Mouse (Mus musculus): ENCODE results near the gene Spp1.

The Spp1 gene

GRCm38 (mm10) chr5:104434835-104435301, at the start of gene Spp1:
Spp1 (plus strand) TSS chr5:104435118.
- no peak for DNase-seq (ENCODE audit: low spot score)

GRCm38 (mm10) chr5:104385521-104385920, 49.4 kb upstream of the Spp1 start:
- DNase-seq (ENCODE audit: low spot score), result no peak

DNA sequence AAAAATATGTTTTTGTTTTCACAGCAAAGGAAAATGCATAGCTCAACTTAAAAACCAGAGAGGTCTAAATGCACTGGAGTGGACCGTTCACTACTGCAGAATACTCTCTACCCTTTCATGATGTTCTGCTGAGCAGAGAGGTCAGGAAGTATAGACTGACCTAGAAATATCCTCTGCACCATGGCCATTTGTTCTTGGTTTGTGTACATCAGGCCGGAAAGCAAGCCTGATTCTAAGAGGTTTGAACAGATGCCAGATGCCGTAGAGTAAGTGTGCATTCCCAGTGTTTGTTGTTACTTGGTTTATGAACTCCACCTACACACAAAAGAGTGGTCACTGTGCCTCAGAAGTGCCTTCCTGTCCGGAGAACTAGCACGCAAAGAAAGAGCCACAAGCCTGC, 48.0 kb upstream of the Spp1 start:
- DNase-seq (ENCODE audit: low spot score), result no peak

- no peak for DNase-seq (ENCODE audit: low spot score)
Observed at GRCm38 (mm10) chr5:104390962-104391361, 44.0 kb upstream of the Spp1 start.

GRCm38 (mm10) chr5:104392784-104393183, 42.1 kb upstream of the Spp1 start:
- no peak for DNase-seq (ENCODE audit: low spot score)

GRCm38 (mm10) chr5:104396286-104396685, 38.6 kb upstream of the Spp1 start:
- no peak for DNase-seq (ENCODE audit: low spot score)

GRCm38 (mm10) chr5:104398001-104398400, 36.9 kb upstream of the Spp1 start:
- DNase-seq (ENCODE audit: low spot score), result no peak

DNA sequence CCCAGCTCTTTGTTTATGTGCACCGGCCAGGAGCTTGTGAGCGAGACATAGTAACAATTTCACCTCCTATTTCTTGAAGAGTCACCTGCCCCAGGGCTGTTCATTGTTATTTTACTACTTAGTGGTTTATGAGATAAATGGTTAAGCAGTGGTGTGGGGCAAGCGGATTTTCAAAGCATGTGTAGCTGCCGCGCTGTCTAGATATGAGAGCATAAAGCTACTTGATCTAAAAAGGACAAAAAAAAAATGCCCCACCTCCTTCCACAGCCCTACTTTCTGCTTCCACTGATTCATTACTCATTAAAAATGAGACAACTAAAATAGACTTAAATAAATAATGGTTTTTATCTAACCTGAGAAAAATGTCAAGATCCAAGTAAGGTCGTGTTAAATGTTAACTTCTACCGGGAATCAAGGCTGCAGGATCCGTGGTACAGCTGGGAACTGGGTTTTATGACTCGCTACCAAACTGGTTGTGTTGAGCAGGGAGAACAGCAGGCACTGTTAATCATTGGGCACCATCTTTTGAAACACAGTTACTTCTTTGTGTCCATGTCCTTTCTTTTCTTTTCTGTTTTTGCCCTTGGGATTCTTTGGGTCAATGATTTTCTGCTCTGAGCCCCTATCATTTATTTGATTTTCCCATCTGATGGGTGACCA, 35.5 kb upstream of the Spp1 start:
- DNase-seq (ENCODE audit: low spot score), result no peak

DNA sequence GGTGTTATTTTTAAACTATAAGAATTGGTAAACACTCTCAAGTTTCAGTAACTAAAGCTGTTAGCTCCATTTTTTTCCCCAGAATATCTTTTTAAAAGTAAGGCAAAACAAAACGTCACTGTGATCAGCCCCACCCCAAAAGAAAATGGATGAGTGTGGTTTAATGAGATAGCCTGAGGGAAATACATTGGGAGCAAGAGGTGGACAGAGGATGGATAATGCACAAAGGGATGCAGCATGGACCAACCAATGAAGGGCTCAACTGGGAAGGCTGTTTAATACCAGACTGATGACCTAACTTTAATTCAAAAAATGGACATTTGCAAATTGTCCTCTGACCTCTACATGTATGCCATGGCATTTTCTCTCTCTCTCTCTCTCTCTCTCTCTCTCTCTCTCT, 34.9 kb upstream of the Spp1 start:
- DNase-seq (ENCODE audit: low spot score), result no peak

GRCm38 (mm10) chr5:104402651-104403050, 32.3 kb upstream of the Spp1 start:
- DNase-seq (ENCODE audit: low spot score), result no peak

GRCm38 (mm10) chr5:104403351-104403750, 31.6 kb upstream of the Spp1 start:
- no peak for DNase-seq (ENCODE audit: low spot score)

GRCm38 (mm10) chr5:104404551-104404950, 30.4 kb upstream of the Spp1 start:
- no peak for DNase-seq (ENCODE audit: low spot score)

DNA sequence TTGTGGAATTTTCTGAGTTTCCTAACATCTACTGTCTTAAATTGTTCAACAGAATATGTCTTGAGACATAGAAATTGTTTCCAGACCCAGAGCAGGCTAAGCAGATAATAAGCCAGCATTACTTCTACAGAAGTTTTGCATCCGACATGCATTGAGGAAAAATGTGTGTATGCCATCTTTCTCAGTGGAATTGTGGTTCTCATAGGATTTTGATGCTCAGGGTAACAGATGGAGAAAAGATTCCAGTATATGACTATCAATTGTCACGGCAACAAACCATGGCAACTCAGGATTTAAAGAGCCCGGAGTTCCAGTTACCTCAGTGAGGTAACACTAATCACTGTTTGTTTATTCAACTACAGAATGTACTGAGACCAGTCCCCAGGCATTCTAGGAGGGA, 29.9 kb upstream of the Spp1 start:
- DNase-seq (ENCODE audit: low spot score), result no peak

DNA sequence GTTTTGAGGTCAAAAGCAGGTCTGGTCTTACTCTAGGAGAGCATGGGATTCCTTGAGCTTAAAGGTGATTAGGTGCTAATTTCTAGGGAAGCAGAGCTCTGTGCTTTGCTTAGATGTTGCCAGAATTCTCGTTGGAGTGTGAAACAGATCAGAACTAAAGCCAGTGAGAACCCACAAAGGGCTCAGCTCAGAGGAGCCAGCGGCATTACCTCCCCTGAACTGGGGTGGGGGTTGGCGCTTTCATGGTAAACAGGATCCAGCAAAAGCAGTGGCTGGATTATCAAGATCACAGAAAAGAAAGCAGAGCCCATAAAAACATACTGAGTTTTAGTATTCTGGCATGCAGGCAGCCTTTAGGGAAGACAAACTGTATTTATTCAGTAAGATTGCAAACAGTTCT, 28.2 kb upstream of the Spp1 start:
- DNase-seq (ENCODE audit: low spot score), result no peak

- no peak for DNase-seq (ENCODE audit: low spot score)
Observed at GRCm38 (mm10) chr5:104407541-104408231, 27.2 kb upstream of the Spp1 start.

DNA sequence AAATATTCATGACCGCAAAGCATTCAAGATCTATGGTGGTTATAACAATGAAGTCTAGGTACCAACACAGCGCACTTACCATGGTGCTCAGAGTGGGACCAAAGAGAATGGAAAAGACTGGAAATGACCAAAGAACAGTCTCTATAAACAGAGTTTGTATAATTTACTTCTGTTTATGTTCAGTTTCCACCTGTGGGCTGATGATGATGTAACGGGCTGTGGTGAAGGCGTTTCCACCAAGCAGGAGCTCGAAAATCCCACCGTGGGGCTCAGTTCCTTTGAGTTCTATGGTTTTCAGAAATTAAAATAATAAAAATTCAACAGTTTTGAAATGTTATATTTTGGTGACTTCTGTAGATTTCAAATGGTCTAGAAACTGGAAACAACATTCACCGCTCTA, 26.4 kb upstream of the Spp1 start:
- no peak for DNase-seq (ENCODE audit: low spot score)

DNA sequence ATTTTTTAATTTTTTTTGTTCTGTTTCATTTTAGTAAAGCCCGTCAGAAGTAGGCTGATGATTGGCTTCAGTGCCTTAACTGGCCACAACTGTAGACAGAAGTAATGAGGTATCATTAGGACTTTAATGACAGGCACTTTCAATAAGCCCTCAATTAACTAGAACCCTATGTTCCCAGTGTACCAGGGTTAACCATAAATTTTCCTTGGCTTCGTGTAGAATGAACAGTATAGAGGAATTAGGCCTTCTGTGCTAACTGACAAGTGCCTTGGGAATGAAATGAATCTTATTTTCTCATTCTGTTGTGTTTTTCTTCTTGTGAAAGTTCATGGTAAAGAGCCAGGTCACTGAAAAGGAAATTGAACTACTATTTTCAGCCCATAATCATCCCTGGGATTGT, 18.9 kb upstream of the Spp1 start:
- no peak for DNase-seq (ENCODE audit: low spot score)

- no peak for DNase-seq (ENCODE audit: low spot score)
Observed at GRCm38 (mm10) chr5:104417028-104417427, 17.9 kb upstream of the Spp1 start.

- DNase-seq (ENCODE audit: low spot score), result no peak
Observed at GRCm38 (mm10) chr5:104417721-104418120, 17.2 kb upstream of the Spp1 start.

DNA sequence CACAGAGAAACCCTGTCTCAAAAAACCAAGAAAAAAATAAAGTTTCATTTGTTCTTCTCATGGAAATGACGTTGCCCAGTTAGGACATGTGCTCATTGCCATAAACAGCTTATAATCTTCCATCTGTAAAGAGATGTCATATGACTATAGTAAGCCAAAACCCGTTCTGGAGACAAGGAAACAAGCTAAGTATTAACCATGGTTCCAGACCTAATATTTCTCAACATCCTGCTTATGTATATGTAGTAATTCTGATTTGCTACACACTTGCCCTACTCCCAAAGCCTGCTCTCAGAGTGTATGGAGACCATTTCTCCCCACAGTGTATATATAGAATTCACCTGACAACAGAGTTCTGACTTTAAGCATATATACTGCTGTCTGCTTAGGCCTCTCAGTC, 12.9 kb upstream of the Spp1 start:
- DNase-seq (ENCODE audit: low spot score), result no peak

- no peak for DNase-seq (ENCODE audit: low spot score)
Observed at GRCm38 (mm10) chr5:104423861-104424260, 11.1 kb upstream of the Spp1 start.

DNA sequence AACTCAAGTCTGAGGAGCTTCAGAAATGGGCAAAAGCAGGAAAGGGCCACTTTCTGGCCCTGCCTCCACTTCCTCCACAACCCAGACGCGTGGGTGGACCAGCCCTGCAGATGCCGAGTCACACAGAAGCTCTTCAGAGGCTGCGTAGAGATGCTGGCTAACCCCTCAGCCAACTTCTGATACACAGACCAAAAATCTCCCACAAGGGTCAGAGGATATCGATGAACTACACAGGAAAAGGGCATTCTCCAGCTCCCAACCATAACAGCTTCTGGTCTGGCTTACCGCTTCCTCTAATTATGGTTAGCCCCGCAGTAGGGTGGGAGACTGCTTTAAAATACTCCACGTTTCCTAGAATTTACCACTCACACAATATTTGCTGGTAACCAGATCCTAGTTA, 9.0 kb upstream of the Spp1 start:
- no peak for DNase-seq (ENCODE audit: low spot score)

DNA sequence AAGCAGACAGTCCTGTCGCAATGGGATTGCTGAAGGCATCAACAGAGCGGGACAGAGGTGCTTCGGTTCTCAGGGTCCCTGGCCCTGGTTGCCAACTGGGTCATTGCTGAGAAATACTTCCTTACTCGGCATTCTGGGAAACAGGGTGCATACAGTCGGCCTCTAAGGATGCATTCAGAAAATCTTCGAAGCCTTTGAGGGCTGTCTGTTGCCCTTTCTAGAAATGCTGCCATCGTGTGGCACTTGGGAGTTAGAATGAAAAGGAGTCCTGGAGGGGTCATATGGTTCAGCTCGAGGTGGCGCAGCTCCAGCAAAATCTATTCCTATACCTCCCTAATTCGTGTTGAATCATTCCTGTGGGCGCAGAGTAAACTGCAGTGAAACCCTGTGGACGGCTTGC, 2.0 kb upstream of the Spp1 start:
- DNase-seq (ENCODE audit: low spot score), result no peak

All from T-cell, adult 2 months (primary cell).